Mouse (Mus musculus) gastrocnemius, postnatal 14 days (tissue): ENCODE measurements around the gene Cd300ld4. TPM values are rescaled to one million over a fixed set of nuclear protein-coding genes. Genes with fewer than 3 reads are reported as not detected.
"Not testable (repeated sequence)": the region's sequence is repeated elsewhere in the genome, so short reads cannot be mapped to it uniquely, and the experiment has no call there.

ENCODE experiments used
- DNase-seq: peaks from one replicate; pipeline ENCODE4 v3.0.0; 2021; ENCODE audit warnings: mixed read lengths
- intact Hi-C: fragments of 180-260 bp; cut with DNase I; formaldehyde crosslinking; loops from one replicate; pipeline ENCODE4 v1.15.1; 2025; ENCODE audit warnings: low total_unique reads
- long read RNA-seq, 2 experiments: library from polyadenylated mRNA; stranded (forward); transcript quantifications; one replicate each; pipeline ENCODE4 v2.0.0; 2021
- total RNA-seq, 2 experiments: library from RNA; stranded (reverse); gene quantifications; 2 replicates each; pipeline ENCODE4 v1.2.3; 2021

The Cd300ld4 gene
- 1 to 10 TPM in 1 of 2 experiments, not detected in 1; 1.1 TPM for total RNA-seq
- long read RNA-seq, experiment 1: 0 reads
- long read RNA-seq, experiment 2: 0 reads

GRCm38 (mm10) chr11:115026912-115027311 is at the start of gene Cd300ld4:
Gene Cd300ld4, minus strand, starts transcription at chr11:115027012.
- intact Hi-C loops, DNase-seq: not testable (repeated sequence)

- intact Hi-C loops: no loop called here
- no peak for DNase-seq
These were observed 49.0 kb upstream of the Cd300ld4 start for GRCm38 (mm10) chr11:115075859-115076258.

GRCm38 (mm10) chr11:115075407-115075806 is 48.6 kb upstream of the Cd300ld4 start:
- DNase-seq: no peak
- intact Hi-C loops: no loop called here

GRCm38 (mm10) chr11:115073002-115073401 is 46.2 kb upstream of the Cd300ld4 start:
- no peak for DNase-seq
- intact Hi-C loops: no loop called here

- peak; percentile 55 for DNase-seq
- intact Hi-C loops: no loop called here
These were observed 45.0 kb upstream of the Cd300ld4 start for GRCm38 (mm10) chr11:115071631-115072294.

- intact Hi-C loops: no loop called here
- no peak for DNase-seq
These were observed 44.3 kb upstream of the Cd300ld4 start for GRCm38 (mm10) chr11:115071015-115071551.

- intact Hi-C loops: no loop called here
- DNase-seq: no peak
These were observed 40.0 kb upstream of the Cd300ld4 start for GRCm38 (mm10) chr11:115066768-115067167.

- DNase-seq: no peak
- intact Hi-C loops: no loop called here
These were observed 35.3 kb upstream of the Cd300ld4 start, which contains the start of gene Cd300e for GRCm38 (mm10) chr11:115062077-115062476. Gene Cd300e, minus strand, starts transcription at chr11:115062177.

- no peak for DNase-seq
- intact Hi-C loops: no loop called here
These were observed 33.0 kb upstream of the Cd300ld4 start for GRCm38 (mm10) chr11:115059797-115060196.

GRCm38 (mm10) chr11:115058701-115059100 is 31.9 kb upstream of the Cd300ld4 start:
- intact Hi-C loops: no loop called here
- no peak for DNase-seq

GRCm38 (mm10) chr11:115054537-115054936 is 27.7 kb upstream of the Cd300ld4 start:
- intact Hi-C loops: no loop called here
- no peak for DNase-seq

GRCm38 (mm10) chr11:115052991-115053390 is 26.2 kb upstream of the Cd300ld4 start:
- DNase-seq: no peak
- intact Hi-C loops: no loop called here

GRCm38 (mm10) chr11:115052206-115052605 is 25.4 kb upstream of the Cd300ld4 start:
- intact Hi-C loops: no loop called here
- peak; percentile 18 for DNase-seq

- intact Hi-C loops: no loop called here
- no peak for DNase-seq
These were observed 22.6 kb upstream of the Cd300ld4 start for GRCm38 (mm10) chr11:115049282-115049895.

- DNase-seq: no peak
- intact Hi-C loops: no loop called here
These were observed 21.4 kb upstream of the Cd300ld4 start, which contains the start of gene Cd300ld3 for GRCm38 (mm10) chr11:115048259-115048658. Gene Cd300ld3, minus strand, starts transcription at chr11:115048409.

- DNase-seq, intact Hi-C loops: not testable (repeated sequence)
These were observed 10.9 kb upstream of the Cd300ld4 start, which contains the start of gene Cd300ld5 for GRCm38 (mm10) chr11:115037669-115038068. Gene Cd300ld5, minus strand, starts transcription at chr11:115037769.

- intact Hi-C loops, DNase-seq: not testable (repeated sequence)
These were observed 10.7 kb downstream of the Cd300ld4 start, which contains the start of gene Cd300ld2 for GRCm38 (mm10) chr11:115016093-115016492. Gene Cd300ld2, minus strand, starts transcription at chr11:115016193.

- no peak for DNase-seq
- intact Hi-C loops: no loop called here
These were observed 22.7 kb downstream of the Cd300ld4 start for GRCm38 (mm10) chr11:115004070-115004469.

- intact Hi-C loops: no loop called here
- peak; percentile 7 for DNase-seq
These were observed 25.3 kb downstream of the Cd300ld4 start, which contains the start of gene Cd300c2 for GRCm38 (mm10) chr11:115001474-115002040. Gene Cd300c2, minus strand, starts transcription at chr11:115001880.

GRCm38 (mm10) chr11:114989793-114990192 is 37.0 kb downstream of the Cd300ld4 start, which contains the start of gene Cd300ld:
Gene Cd300ld, minus strand, starts transcription at chr11:114989922.
- no peak for DNase-seq
- intact Hi-C loops: no loop called here
